ENCODE assay signal across 22 mouse cellular contexts in the genomic region with DNA sequence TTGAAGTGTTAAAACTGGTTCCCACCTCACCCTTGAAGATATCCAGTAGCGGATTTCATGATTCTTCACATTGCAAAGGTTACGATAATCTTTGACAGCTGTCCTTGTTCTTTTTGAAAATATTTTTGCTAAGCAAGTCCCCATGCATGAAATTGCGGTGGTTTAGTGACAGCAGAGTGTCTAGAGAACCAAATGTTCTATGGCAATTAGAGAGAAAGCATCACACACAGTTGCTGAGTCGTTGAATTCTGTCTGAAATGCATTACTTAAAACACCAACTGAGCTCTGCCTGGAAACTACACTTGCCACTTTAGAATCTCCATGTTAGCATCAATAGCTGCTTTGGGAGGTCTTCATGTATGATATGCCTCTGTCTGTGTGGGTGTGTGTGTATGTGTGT.
DNase-seq lines count a peak whose midpoint lies in the region; ATAC-seq lines count a peak whose summit lies in the region.
"Had no signal": no experiment of that assay in that cellular context is flagged by ENCODE, and none has a peak within 500 bp of the region (broad histone marks: within the 10 kb centered on the region; RNA-seq: fewer than 3 reads in every experiment).

No protein-coding gene starts in this region.

- 0 out of 2 replicates have a peak overlapping the region, but pooled peaks have one; percentile 41 for H3K27ac ChIP-seq in forebrain, embryonic 15.5 days (replicated peaks)
- no peak overlapping the region for H3K27ac ChIP-seq in forebrain, embryonic 13.5 days
- H3K27ac ChIP-seq in midbrain, embryonic 16.5 days (ENCODE audit: low read length): 0 out of 2 replicates have a peak overlapping the region, but pooled peaks have one; percentile 33
- no peak overlapping the region for H3K27ac ChIP-seq in midbrain, embryonic 15.5 days
- H3K27ac ChIP-seq: embryonic facial prominence, embryonic 12.5 days; embryonic facial prominence, embryonic 15.5 days; hindbrain, embryonic 12.5 days; hindbrain, embryonic 15.5 days had no signal

- no peak overlapping the region for H3K4me3 ChIP-seq in forebrain, embryonic 15.5 days
- H3K4me3 ChIP-seq in forebrain, embryonic 13.5 days: no peak overlapping the region
- no peak overlapping the region for H3K4me3 ChIP-seq in midbrain, embryonic 16.5 days (ENCODE audit: low read depth, low read length)
- no peak overlapping the region for H3K4me3 ChIP-seq in midbrain, embryonic 15.5 days
- H3K4me3 ChIP-seq: embryonic facial prominence, embryonic 12.5 days; embryonic facial prominence, embryonic 15.5 days; hindbrain, embryonic 12.5 days; hindbrain, embryonic 15.5 days had no signal

- H3K9ac ChIP-seq in forebrain, embryonic 15.5 days (replicated peaks): no peak overlapping the region
- H3K9ac ChIP-seq in forebrain, embryonic 13.5 days: no peak overlapping the region
- H3K9ac ChIP-seq in midbrain, embryonic 16.5 days (ENCODE audit: low read depth, low read length): no peak overlapping the region
- H3K9ac ChIP-seq in midbrain, embryonic 15.5 days: no peak overlapping the region
- H3K9ac ChIP-seq: embryonic facial prominence, embryonic 12.5 days; embryonic facial prominence, embryonic 15.5 days; hindbrain, embryonic 12.5 days; hindbrain, embryonic 15.5 days had no signal

- DNase-seq in frontal cortex, adult 2 months (ENCODE audit: extremely low spot score in 1 of 2, low spot score in 1 of 2): no peak
- DNase-seq in left cerebral cortex, adult 9 months (ENCODE audit: low spot score in 2 of 2): no peak
- DNase-seq: adrenal gland, adult 8-10 months; adrenal gland, postnatal 25 days; cerebellum, adult 11 months; cerebellum, adult 2 months; cerebellum, adult 9-11 months; cerebellum, postnatal 25 days; gastrocnemius, postnatal 10 days; gastrocnemius, postnatal 36 days had no signal

- no peaks in the 10 kb centered on the region for H3K36me3 ChIP-seq in forebrain, embryonic 15.5 days
- no peaks in the 10 kb centered on the region for H3K36me3 ChIP-seq in forebrain, embryonic 13.5 days (ENCODE audit: poor library complexity, severe bottlenecking)
- H3K36me3 ChIP-seq in midbrain, embryonic 16.5 days (ENCODE audit: control insufficient read depth, insufficient read depth, low read length): no peaks in the 10 kb centered on the region
- H3K36me3 ChIP-seq in midbrain, embryonic 15.5 days (replicated peaks): no peaks in the 10 kb centered on the region
- H3K36me3 ChIP-seq: embryonic facial prominence, embryonic 12.5 days; embryonic facial prominence, embryonic 15.5 days; hindbrain, embryonic 12.5 days; hindbrain, embryonic 15.5 days had no signal

- no peaks in the 10 kb centered on the region for H3K9me3 ChIP-seq in forebrain, embryonic 15.5 days
- H3K9me3 ChIP-seq in forebrain, embryonic 13.5 days (replicated peaks): no peaks in the 10 kb centered on the region
- H3K9me3 ChIP-seq in midbrain, embryonic 16.5 days (replicated peaks; ENCODE audit: control insufficient read depth, low read length, poor library complexity, severe bottlenecking): no peaks in the 10 kb centered on the region
- H3K9me3 ChIP-seq in midbrain, embryonic 15.5 days: no peaks in the 10 kb centered on the region
- H3K9me3 ChIP-seq: embryonic facial prominence, embryonic 12.5 days; embryonic facial prominence, embryonic 15.5 days; hindbrain, embryonic 12.5 days; hindbrain, embryonic 15.5 days had no signal

- 0 out of 2 replicates have a peak, but pooled peaks cover 3% of the 10 kb centered on the region for H3K4me1 ChIP-seq in forebrain, embryonic 15.5 days
- peaks cover 3% of the 10 kb centered on the region; the same call in 1 of the 2 replicates for H3K4me1 ChIP-seq in forebrain, embryonic 13.5 days
- H3K4me1 ChIP-seq in midbrain, embryonic 16.5 days (ENCODE audit: control insufficient read depth, insufficient read depth, low read length): peaks cover 3% of the 10 kb centered on the region; the same call in 1 of the 2 replicates
- H3K4me1 ChIP-seq in midbrain, embryonic 15.5 days: no peaks in the 10 kb centered on the region
- H3K4me1 ChIP-seq: embryonic facial prominence, embryonic 12.5 days; embryonic facial prominence, embryonic 15.5 days; hindbrain, embryonic 12.5 days; hindbrain, embryonic 15.5 days had no signal

- H3K4me2 ChIP-seq in forebrain, embryonic 15.5 days (replicated peaks): no peak overlapping the region
- no peak overlapping the region for H3K4me2 ChIP-seq in forebrain, embryonic 13.5 days
- no peak overlapping the region for H3K4me2 ChIP-seq in midbrain, embryonic 16.5 days (ENCODE audit: low read length)
- H3K4me2 ChIP-seq in midbrain, embryonic 15.5 days: no peak overlapping the region
- H3K4me2 ChIP-seq: embryonic facial prominence, embryonic 12.5 days; embryonic facial prominence, embryonic 15.5 days; heart, embryonic 11.5 days; hindbrain, embryonic 12.5 days; hindbrain, embryonic 15.5 days had no signal

- no peaks in the 10 kb centered on the region for H3K27me3 ChIP-seq in forebrain, embryonic 15.5 days
- no peaks in the 10 kb centered on the region for H3K27me3 ChIP-seq in forebrain, embryonic 13.5 days
- H3K27me3 ChIP-seq in midbrain, embryonic 16.5 days (ENCODE audit: control insufficient read depth, insufficient read depth, low read depth, low read length): no peaks in the 10 kb centered on the region
- no peaks in the 10 kb centered on the region for H3K27me3 ChIP-seq in midbrain, embryonic 15.5 days (replicated peaks)
- H3K27me3 ChIP-seq: embryonic facial prominence, embryonic 12.5 days; embryonic facial prominence, embryonic 15.5 days; hindbrain, embryonic 12.5 days; hindbrain, embryonic 15.5 days had no signal

- WGBS in forebrain, embryonic 15.5 days: 62% methylated on average over 4 of the region's 4 CpGs
- 84% methylated on average over 4 of the region's 4 CpGs for WGBS in forebrain, embryonic 13.5 days
- WGBS in midbrain, embryonic 16.5 days: 80% methylated on average over 4 of the region's 4 CpGs
- WGBS in midbrain, embryonic 15.5 days: 76% methylated on average over 4 of the region's 4 CpGs

- no peak for ATAC-seq in forebrain, embryonic 15.5 days (replicated peaks)
- ATAC-seq in forebrain, embryonic 13.5 days: no peak
- ATAC-seq in frontal cortex, adult (ENCODE audit: low TSS enrichment): peak; percentile 75
- no peak for ATAC-seq in midbrain, embryonic 16.5 days
- no peak for ATAC-seq in midbrain, embryonic 15.5 days (replicated peaks)
- ATAC-seq: activated CD4-positive, CD25-positive, alpha-beta regulatory T cell, adult 4 months; forebrain, embryonic 14.5 days had no signal

Comparison
In these comparisons a context has a peak if more than half of its experiments do, and no peak if none do; other contexts are left out.
1. H3K27ac ChIP-seq: peak in forebrain, embryonic 15.5 days (single experiment) and midbrain, embryonic 16.5 days (single experiment); none in forebrain, embryonic 13.5 days (single experiment) and midbrain, embryonic 15.5 days (single experiment).